Mouse (Mus musculus) liver, postnatal 0 days (tissue): ENCODE measurements around the gene Mcemp1.

Source experiments
- CTCF ChIP-seq: sonication (generic); IDR thresholded peaks from 2 replicates; pipeline ENCODE4 v1.5.1; 2016; ENCODE audit warnings: antibody characterized with exemption, low read depth
- EP300 ChIP-seq: IDR thresholded peaks from 2 replicates; pipeline ENCODE4 v1.6.1; 2016; ENCODE audit warnings: antibody characterized with exemption, low read depth, mild to moderate bottlenecking

DNA sequence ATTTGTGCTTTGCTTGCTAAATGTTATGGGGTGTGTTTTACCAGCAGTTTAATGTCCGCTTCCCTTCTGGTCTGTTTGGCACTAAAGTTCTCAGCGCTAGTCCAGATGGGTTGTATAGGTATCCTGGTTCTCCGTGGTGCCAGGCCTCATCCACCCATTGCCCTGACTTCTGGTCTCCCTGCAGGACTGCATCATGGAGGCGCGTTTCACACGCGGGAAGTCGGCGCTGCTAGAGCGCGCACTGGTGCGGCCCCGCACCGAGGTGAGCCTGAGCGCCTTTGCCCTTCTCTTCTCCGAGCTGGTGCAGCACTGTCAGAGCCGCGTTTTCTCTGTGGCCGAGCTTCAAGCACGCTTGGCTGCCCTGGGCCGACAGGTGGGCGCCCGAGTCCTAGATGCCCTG, 13.3 kb downstream of the Mcemp1 start:
- TF ChIP-seq CTCF (no peak), EP300 (no peak)
